Mouse (Mus musculus): ENCODE measurements around the gene Gm1673. TPM values are rescaled to one million over a fixed set of nuclear protein-coding genes. Genes with fewer than 3 reads are reported as not detected.

Gene Gm1673
- polyA plus RNA-seq, 1 experiment = 14.0 TPM

- Histone ChIP-seq H3K4me1 (ENCODE audit: control insufficient read depth, insufficient read depth, low read length) (no peaks in the 10 kb centered on the region), H3K4me3 (ENCODE audit: insufficient read depth, low read length) (no peak overlapping the region), H3K27ac (ENCODE audit: insufficient read depth, low read depth, low read length) (no peak overlapping the region)
- TF ChIP-seq POLR2A (IDR thresholded peaks at IDR 0.05; ENCODE audit: borderline replicate concordance, low read depth, low read length) = no peak
- no peak for TF ChIP-seq CTCF (IDR thresholded peaks at IDR 0.05; ENCODE audit: low read depth, low read length)
Observed at GRCm38 (mm10) chr5:34007392-34007941, 24.2 kb downstream of the Gm1673 start.

- no peak overlapping the region for H3K4me3 ChIP-seq (ENCODE audit: insufficient read depth, low read length)
- no peak overlapping the region for H3K27ac ChIP-seq (ENCODE audit: insufficient read depth, low read depth, low read length)
- TF ChIP-seq CTCF (IDR thresholded peaks at IDR 0.05; ENCODE audit: low read depth, low read length) (no peak), POLR2A (IDR thresholded peaks at IDR 0.05; ENCODE audit: borderline replicate concordance, low read depth, low read length) (no peak)
- no peaks in the 10 kb centered on the region for H3K4me1 ChIP-seq (ENCODE audit: control insufficient read depth, insufficient read depth, low read length)
Observed at GRCm38 (mm10) chr5:34014652-34015051, 31.4 kb downstream of the Gm1673 start.

GRCm38 (mm10) chr5:34018968-34019367 lies 35.7 kb downstream of the Gm1673 start:
- TF ChIP-seq POLR2A (IDR thresholded peaks at IDR 0.05; ENCODE audit: borderline replicate concordance, low read depth, low read length) (no peak), CTCF (IDR thresholded peaks at IDR 0.05; ENCODE audit: low read depth, low read length) (no peak)
- Histone ChIP-seq H3K4me1 (ENCODE audit: control insufficient read depth, insufficient read depth, low read length) (no peaks in the 10 kb centered on the region), H3K27ac (ENCODE audit: insufficient read depth, low read depth, low read length) (no peak overlapping the region), H3K4me3 (ENCODE audit: insufficient read depth, low read length) (no peak overlapping the region)

GRCm38 (mm10) chr5:34030101-34030500 lies 46.9 kb downstream of the Gm1673 start:
- TF ChIP-seq POLR2A (IDR thresholded peaks at IDR 0.05; ENCODE audit: borderline replicate concordance, low read depth, low read length) = no peak
- TF ChIP-seq CTCF (IDR thresholded peaks at IDR 0.05; ENCODE audit: low read depth, low read length) = no peak
- Histone ChIP-seq H3K4me3 (ENCODE audit: insufficient read depth, low read length) (no peak overlapping the region), H3K4me1 (ENCODE audit: control insufficient read depth, insufficient read depth, low read length) (0 out of 2 replicates have a peak, but pooled peaks cover 4% of the 10 kb centered on the region), H3K27ac (ENCODE audit: insufficient read depth, low read depth, low read length) (no peak overlapping the region)

GRCm38 (mm10) chr5:34031022-34031421 lies 47.8 kb downstream of the Gm1673 start:
- Histone ChIP-seq H3K27ac (ENCODE audit: insufficient read depth, low read depth, low read length) (no peak overlapping the region), H3K4me3 (ENCODE audit: insufficient read depth, low read length) (no peak overlapping the region), H3K4me1 (ENCODE audit: control insufficient read depth, insufficient read depth, low read length) (0 out of 2 replicates have a peak, but pooled peaks cover 4% of the 10 kb centered on the region)
- TF ChIP-seq CTCF (IDR thresholded peaks at IDR 0.05; ENCODE audit: low read depth, low read length) (no peak), POLR2A (IDR thresholded peaks at IDR 0.05; ENCODE audit: borderline replicate concordance, low read depth, low read length) (no peak)

GRCm38 (mm10) chr5:34032520-34032919 lies 49.3 kb downstream of the Gm1673 start:
- H3K27ac ChIP-seq (ENCODE audit: insufficient read depth, low read depth, low read length) = no peak overlapping the region
- no peak overlapping the region for H3K4me3 ChIP-seq (ENCODE audit: insufficient read depth, low read length)
- TF ChIP-seq CTCF (IDR thresholded peaks at IDR 0.05; ENCODE audit: low read depth, low read length) = no peak
- 0 out of 2 replicates have a peak, but pooled peaks cover 4% of the 10 kb centered on the region for H3K4me1 ChIP-seq (ENCODE audit: control insufficient read depth, insufficient read depth, low read length)

Other genes starting within 250 kb of the Gm1673 start
- gene Letm1, start 200.6 kb upstream of the Gm1673 start, polyA plus RNA-seq (2012; ENCODE audit: insufficient read depth, insufficient read length, missing spikeins) = 23.4 and 26.9 TPM in 2 replicates
- gene Nsd2, start 162.7 kb upstream of the Gm1673 start, polyA plus RNA-seq (2012; ENCODE audit: insufficient read depth, insufficient read length, missing spikeins) = 34.5 and 41.1 TPM in 2 replicates
- gene Nelfa, start 47.0 kb upstream of the Gm1673 start, polyA plus RNA-seq (2012; ENCODE audit: insufficient read depth, insufficient read length, missing spikeins) = 18.9 and 20.2 TPM in 2 replicates
- 3.4 and 4.1 TPM in 2 replicates for gene Nat8l, start 12.6 kb downstream of the Gm1673 start, polyA plus RNA-seq (2012; ENCODE audit: insufficient read depth, insufficient read length, missing spikeins)
- 0.56 and 1.5 TPM in 2 replicates for gene Poln, start 186.0 kb downstream of the Gm1673 start, polyA plus RNA-seq (2012; ENCODE audit: insufficient read depth, insufficient read length, missing spikeins)
- gene Haus3, start 186.1 kb downstream of the Gm1673 start, polyA plus RNA-seq (2012; ENCODE audit: insufficient read depth, insufficient read length, missing spikeins) = 25.8 and 33.0 TPM in 2 replicates
- 112 and 116 TPM in 2 replicates for gene Mxd4, start 204.3 kb downstream of the Gm1673 start, polyA plus RNA-seq (2012; ENCODE audit: insufficient read depth, insufficient read length, missing spikeins)